8 mouse cellular contexts compared by ENCODE assay signal in the genomic region with DNA sequence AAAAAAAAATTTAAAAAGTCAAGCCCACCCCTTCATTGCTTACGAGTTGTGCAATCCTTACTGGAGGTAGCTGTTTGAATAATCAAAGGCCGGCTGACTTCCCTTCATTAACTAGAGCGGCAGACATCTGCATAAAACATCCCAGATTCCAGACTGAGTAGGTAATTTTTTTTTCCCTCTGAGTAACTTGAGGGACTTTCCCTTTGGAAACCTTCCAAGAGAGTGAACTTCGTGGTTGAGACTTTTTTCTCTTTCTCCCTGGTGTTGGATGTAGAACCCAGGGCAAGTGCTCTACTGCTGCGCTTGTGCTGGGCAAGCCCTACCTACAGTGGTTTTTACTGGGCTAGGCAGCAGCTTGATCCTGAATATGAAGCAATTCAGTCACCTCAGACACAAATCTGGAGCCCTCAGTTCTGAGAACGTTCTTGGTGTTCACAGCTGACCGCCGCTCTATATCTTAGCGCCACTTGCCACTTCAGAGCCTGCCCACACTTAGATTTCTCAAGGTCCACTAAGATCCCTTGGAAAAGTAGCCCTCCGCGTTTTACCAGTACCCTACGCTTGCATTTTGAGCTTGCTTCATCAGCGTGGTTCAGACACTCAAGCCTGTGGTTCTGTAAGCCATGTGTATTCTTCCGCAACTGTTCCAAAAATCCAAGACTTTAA.
A peak's percentile ranks its signal among the peaks of the same experiment; 100 is the strongest.
DNase-seq lines count a peak whose midpoint lies in the region; ATAC-seq and TF ChIP-seq lines count a peak whose summit lies in the region.

No protein-coding gene starts in this region.

- peak overlapping the region; percentile 45; the same call in 1 of the 2 replicates for H3K27ac ChIP-seq in forebrain, postnatal 0 days (ENCODE audit: low read depth, low read length)
- peak overlapping the region; percentile 83 for H3K27ac ChIP-seq in limb, embryonic 11.5 days (replicated peaks; ENCODE audit: low read depth, low read length)
- peak overlapping the region; percentile 77 for H3K27ac ChIP-seq in stomach, embryonic 14.5 days (ENCODE audit: low read length)

- WGBS in forebrain, postnatal 0 days: 50% methylated on average over 14 of the region's 14 CpGs
- WGBS in limb, embryonic 11.5 days: 38% methylated on average over 14 of the region's 14 CpGs
- 44% methylated on average over 14 of the region's 14 CpGs for WGBS in stomach, embryonic 14.5 days

- H3K4me2 ChIP-seq in forebrain, postnatal 0 days (ENCODE audit: low read depth): no peak overlapping the region
- H3K4me2 ChIP-seq in limb, embryonic 11.5 days (ENCODE audit: low read depth, severe bottlenecking): 0 out of 2 replicates have a peak overlapping the region, but pooled peaks have one; percentile 4
- no peak overlapping the region for H3K4me2 ChIP-seq in stomach, embryonic 14.5 days (replicated peaks; ENCODE audit: low read depth, low read length)

- H3K4me3 ChIP-seq in C2C12 (ENCODE audit: insufficient read depth, poor library complexity, severe bottlenecking): no peak overlapping the region
- no peak overlapping the region for H3K4me3 ChIP-seq in forebrain, postnatal 0 days (ENCODE audit: low read depth, low read length)
- H3K4me3 ChIP-seq in limb, embryonic 11.5 days (ENCODE audit: low read depth, low read length): no peak overlapping the region
- H3K4me3 ChIP-seq in stomach, embryonic 14.5 days (ENCODE audit: low read depth, low read length): no peak overlapping the region

- H3K9ac ChIP-seq in forebrain, postnatal 0 days: no peak overlapping the region
- H3K9ac ChIP-seq in limb, embryonic 11.5 days (ENCODE audit: low read length): no peak overlapping the region
- no peak overlapping the region for H3K9ac ChIP-seq in stomach, embryonic 14.5 days (replicated peaks; ENCODE audit: low read depth, low read length)

- H3K4me1 ChIP-seq in forebrain, postnatal 0 days (ENCODE audit: insufficient read depth): peaks cover 15% of the 10 kb centered on the region
- H3K4me1 ChIP-seq in limb, embryonic 11.5 days (ENCODE audit: control insufficient read depth, insufficient read depth, low read length): peaks cover 18% of the 10 kb centered on the region
- peaks cover 23% of the 10 kb centered on the region for H3K4me1 ChIP-seq in stomach, embryonic 14.5 days (ENCODE audit: control insufficient read depth, insufficient read depth, low read length)

- no peak for ATAC-seq in forebrain, postnatal 0 days
- peak; percentile 13; the same call in 1 of the 2 replicates for ATAC-seq in limb, embryonic 11.5 days (ENCODE audit: insufficient number of reproducible peaks, low FRiP score, low TSS enrichment, low read depth)
- ATAC-seq in stomach, embryonic 14.5 days (ENCODE audit: insufficient number of reproducible peaks, insufficient read depth, low FRiP score, low read depth): 0 out of 2 replicates have a peak, but pooled peaks have one; percentile 31
- no peak for ATAC-seq in megakaryocyte-erythroid progenitor cell, adult 5-6 weeks (replicated peaks; ENCODE audit: low FRiP score, low TSS enrichment, poor library complexity, severe bottlenecking)
- ATAC-seq in frontal cortex, adult (ENCODE audit: low TSS enrichment): no peak

- H3ac ChIP-seq in C2C12 (ENCODE audit: control insufficient read depth, insufficient read length, low read depth): peak overlapping the region; percentile 14

- H3K9me3 ChIP-seq in forebrain, postnatal 0 days (ENCODE audit: low read length): no peaks in the 10 kb centered on the region
- H3K9me3 ChIP-seq in limb, embryonic 11.5 days (ENCODE audit: control insufficient read depth, low read length): no peaks in the 10 kb centered on the region
- no peaks in the 10 kb centered on the region for H3K9me3 ChIP-seq in stomach, embryonic 14.5 days (ENCODE audit: control insufficient read depth, low read depth, low read length)

- peak; percentile 16 for DNase-seq in adrenal gland, postnatal 14 days
- no peak for DNase-seq in adrenal gland, postnatal 4 days (ENCODE audit: low spot score in 2 of 2)
- no peak for DNase-seq in forebrain, postnatal 0 days
- DNase-seq in limb, embryonic 11.5 days (ENCODE audit: low spot score): peak; percentile 57

- H3K36me3 ChIP-seq in C2C12 (ENCODE audit: control insufficient read depth, insufficient read depth): no peaks in the 10 kb centered on the region
- H3K36me3 ChIP-seq in forebrain, postnatal 0 days (ENCODE audit: insufficient read depth): no peaks in the 10 kb centered on the region
- no peaks in the 10 kb centered on the region for H3K36me3 ChIP-seq in limb, embryonic 11.5 days (ENCODE audit: control insufficient read depth, insufficient read depth, low read length)
- H3K36me3 ChIP-seq in stomach, embryonic 14.5 days (ENCODE audit: control insufficient read depth, insufficient read depth, low read length): no peaks in the 10 kb centered on the region

- no peaks in the 10 kb centered on the region for H3K27me3 ChIP-seq in C2C12 (ENCODE audit: control insufficient read depth, insufficient read depth, insufficient read length)
- H3K27me3 ChIP-seq in forebrain, postnatal 0 days (ENCODE audit: insufficient read depth, low read length): no peaks in the 10 kb centered on the region
- H3K27me3 ChIP-seq in limb, embryonic 11.5 days (ENCODE audit: control insufficient read depth, insufficient read depth, low read length): no peaks in the 10 kb centered on the region
- no peaks in the 10 kb centered on the region for H3K27me3 ChIP-seq in stomach, embryonic 14.5 days (ENCODE audit: control insufficient read depth, insufficient read depth, low read length)

- no peak for TF ChIP-seq CTCF in C2C12 (IDR thresholded peaks at IDR 0.05; ENCODE audit: control insufficient read depth, insufficient read depth, insufficient read length)
- TF ChIP-seq CTCF in forebrain, postnatal 0 days (IDR thresholded peaks at IDR 0.05; ENCODE audit: low read depth): no peak

- no peaks in the 10 kb centered on the region for H3K79me3 ChIP-seq in C2C12 (ENCODE audit: low read depth)

- no peaks in the 10 kb centered on the region for H3K79me2 ChIP-seq in C2C12 (ENCODE audit: control insufficient read depth, insufficient read depth)

TF ChIP-seq in C2C12, 6 proteins besides CTCF, POLR2A, EP300 and RAD21:
- TF ChIP-seq MAX (IDR thresholded peaks at IDR 0.05): no peak
- peak; percentile 92 for TF ChIP-seq CEBPB (IDR thresholded peaks at IDR 0.05; ENCODE audit: low read depth)

Comparison
In these comparisons a context has a peak if more than half of its experiments do, and no peak if none do; other contexts are left out.
1. DNase-seq: peak in adrenal gland, postnatal 14 days (single experiment) and limb, embryonic 11.5 days (single experiment); none in adrenal gland, postnatal 4 days (0 of 2) and forebrain, postnatal 0 days (single experiment).
2. ATAC-seq: peak in limb, embryonic 11.5 days (single experiment) and stomach, embryonic 14.5 days (single experiment); none in forebrain, postnatal 0 days (single experiment), megakaryocyte-erythroid progenitor cell, adult 5-6 weeks (single experiment) and frontal cortex, adult (single experiment).
3. Peak in every context shown above with its lines, with median percentiles within 50 percentile points of each other: H3K27ac ChIP-seq.